Mouse (Mus musculus) retina, adult 2 months (tissue): Measurements from ENCODE around the gene Ssna1.

Experiments used
- DNase-seq: peaks from one replicate; pipeline ENCODE4 v3.0.0-alpha.2; 2012; ENCODE audit warnings: low read depth, low spot score

Ssna1 gene

GRCm38 (mm10) chr2:25290101-25290815, 18.0 kb upstream of the Ssna1 start:
- DNase-seq = no peak

GRCm38 (mm10) chr2:25289651-25290050, 17.4 kb upstream of the Ssna1 start, which contains the start of gene Lrrc26:
Lrrc26 (plus strand) TSS chr2:25289915.
- no peak for DNase-seq

GRCm38 (mm10) chr2:25288734-25289345, 16.6 kb upstream of the Ssna1 start:
- no peak for DNase-seq

GRCm38 (mm10) chr2:25287927-25288649, 15.8 kb upstream of the Ssna1 start, which contains the start of gene Tmem210:
Tmem210 (plus strand) TSS chr2:25288145.
- DNase-seq = no peak

GRCm38 (mm10) chr2:25286837-25287636, 14.8 kb upstream of the Ssna1 start:
- no peak for DNase-seq

- no peak for DNase-seq
These were observed 14.1 kb upstream of the Ssna1 start for GRCm38 (mm10) chr2:25286314-25286713.

GRCm38 (mm10) chr2:25285551-25285950, 13.3 kb upstream of the Ssna1 start:
- DNase-seq = no peak

- no peak for DNase-seq
These were observed 7.0 kb upstream of the Ssna1 start for GRCm38 (mm10) chr2:25278928-25279882.

GRCm38 (mm10) chr2:25273010-25273409, 772 bp upstream of the Ssna1 start:
- no peak for DNase-seq

- DNase-seq = no peak
These were observed 277 bp upstream of the Ssna1 start for GRCm38 (mm10) chr2:25272515-25272914.

GRCm38 (mm10) chr2:25267746-25268309, 4.4 kb downstream of the Ssna1 start:
- no peak for DNase-seq

- no peak for DNase-seq
These were observed 5.0 kb downstream of the Ssna1 start for GRCm38 (mm10) chr2:25267241-25267640.

- DNase-seq = no peak
These were observed 5.5 kb downstream of the Ssna1 start for GRCm38 (mm10) chr2:25266720-25267119.

GRCm38 (mm10) chr2:25265897-25266656, 6.2 kb downstream of the Ssna1 start:
- no peak for DNase-seq

GRCm38 (mm10) chr2:25264851-25265250, 7.4 kb downstream of the Ssna1 start:
- DNase-seq = no peak

GRCm38 (mm10) chr2:25264286-25264660, 8.0 kb downstream of the Ssna1 start:
- DNase-seq = no peak

- DNase-seq = no peak
These were observed 8.5 kb downstream of the Ssna1 start for GRCm38 (mm10) chr2:25263623-25264285.

- no peak for DNase-seq
These were observed 9.2 kb downstream of the Ssna1 start for GRCm38 (mm10) chr2:25262795-25263622.
